Mouse (Mus musculus): ENCODE measurements around the gene Jade3. TPM values are rescaled to one million over a fixed set of nuclear protein-coding genes. Genes with fewer than 3 reads are reported as not detected.

Gene Jade3
- polyA plus RNA-seq, 1 experiment from 2014 or later = 11.7 TPM

GRCm38 (mm10) chrX:20520290-20520939, 94.9 kb downstream of the Jade3 start:
- Histone ChIP-seq H3K9ac (ENCODE audit: low read length) (no peak overlapping the region), H3K4me2 (ENCODE audit: low read depth, low read length, severe bottlenecking) (no peak overlapping the region), H3K27ac (ENCODE audit: low read depth, low read length) (no peak overlapping the region), H3K27me3 (ENCODE audit: control insufficient read depth, insufficient read depth, low read length) (no peaks in the 10 kb centered on the region), H3K9me3 (ENCODE audit: control insufficient read depth, low read length) (no peaks in the 10 kb centered on the region), H3K4me1 (replicated peaks; ENCODE audit: control insufficient read depth, insufficient read depth, low read length) (no peaks in the 10 kb centered on the region), H3K36me3 (ENCODE audit: control insufficient read depth, insufficient read depth, low read length) (no peaks in the 10 kb centered on the region; the same call in 1 of the 2 replicates), H3K4me3 (ENCODE audit: low read depth, low read length) (no peak overlapping the region)
- no peak for ATAC-seq (replicated peaks; ENCODE audit: low FRiP score)
- DNase-seq (ENCODE audit: low spot score) = no peak
- WGBS = 90% methylated on average over 7 of the region's 7 CpGs

GRCm38 (mm10) chrX:20521578-20521977, 96.1 kb downstream of the Jade3 start:
- no peaks in the 10 kb centered on the region for H3K27me3 ChIP-seq (ENCODE audit: control insufficient read depth, insufficient read depth, low read length)
- ATAC-seq (replicated peaks; ENCODE audit: low FRiP score) (no peak), DNase-seq (ENCODE audit: low spot score) (no peak)
- no peak overlapping the region for H3K4me3 ChIP-seq (ENCODE audit: low read depth, low read length)
- no peak overlapping the region for H3K4me2 ChIP-seq (ENCODE audit: low read depth, low read length, severe bottlenecking)
- H3K9me3 ChIP-seq (ENCODE audit: control insufficient read depth, low read length) = no peaks in the 10 kb centered on the region
- H3K4me1 ChIP-seq (replicated peaks; ENCODE audit: control insufficient read depth, insufficient read depth, low read length) = no peaks in the 10 kb centered on the region
- no peak overlapping the region for H3K9ac ChIP-seq (ENCODE audit: low read length)
- H3K36me3 ChIP-seq (ENCODE audit: control insufficient read depth, insufficient read depth, low read length) = no peaks in the 10 kb centered on the region; the same call in 1 of the 2 replicates
- H3K27ac ChIP-seq (ENCODE audit: low read depth, low read length) = no peak overlapping the region

GRCm38 (mm10) chrX:20532621-20533020, 107.1 kb downstream of the Jade3 start:
- DNase-seq (ENCODE audit: low spot score) (no peak), ATAC-seq (replicated peaks; ENCODE audit: low FRiP score) (no peak)
- H3K4me3 ChIP-seq (ENCODE audit: low read depth, low read length) = no peak overlapping the region
- no peak overlapping the region for H3K27ac ChIP-seq (ENCODE audit: low read depth, low read length)
- no peaks in the 10 kb centered on the region for H3K4me1 ChIP-seq (replicated peaks; ENCODE audit: control insufficient read depth, insufficient read depth, low read length)
- WGBS = 54% methylated on average over 1 of the region's 1 CpGs
- no peak overlapping the region for H3K4me2 ChIP-seq (ENCODE audit: low read depth, low read length, severe bottlenecking)
- H3K36me3 ChIP-seq (ENCODE audit: control insufficient read depth, insufficient read depth, low read length) = no peaks in the 10 kb centered on the region
- no peak overlapping the region for H3K9ac ChIP-seq (ENCODE audit: low read length)
- H3K27me3 ChIP-seq (ENCODE audit: control insufficient read depth, insufficient read depth, low read length) = no peaks in the 10 kb centered on the region
- no peaks in the 10 kb centered on the region for H3K9me3 ChIP-seq (ENCODE audit: control insufficient read depth, low read length)

- Histone ChIP-seq H3K27me3 (ENCODE audit: control insufficient read depth, insufficient read depth, low read length) (no peaks in the 10 kb centered on the region), H3K27ac (ENCODE audit: low read depth, low read length) (no peak overlapping the region), H3K4me2 (ENCODE audit: low read depth, low read length, severe bottlenecking) (no peak overlapping the region), H3K9me3 (ENCODE audit: control insufficient read depth, low read length) (no peaks in the 10 kb centered on the region), H3K4me1 (replicated peaks; ENCODE audit: control insufficient read depth, insufficient read depth, low read length) (no peaks in the 10 kb centered on the region), H3K4me3 (ENCODE audit: low read depth, low read length) (no peak overlapping the region), H3K9ac (ENCODE audit: low read length) (no peak overlapping the region), H3K36me3 (ENCODE audit: control insufficient read depth, insufficient read depth, low read length) (no peaks in the 10 kb centered on the region)
- no peak for DNase-seq (ENCODE audit: low spot score)
- ATAC-seq (replicated peaks; ENCODE audit: low FRiP score) = no peak
- WGBS = 90% methylated on average over 3 of the region's 3 CpGs
These were observed 118.4 kb downstream of the Jade3 start for GRCm38 (mm10) chrX:20543867-20544266.

GRCm38 (mm10) chrX:20547609-20548008, 122.1 kb downstream of the Jade3 start:
- Histone ChIP-seq H3K4me1 (replicated peaks; ENCODE audit: control insufficient read depth, insufficient read depth, low read length) (no peaks in the 10 kb centered on the region), H3K27ac (ENCODE audit: low read depth, low read length) (no peak overlapping the region), H3K9me3 (ENCODE audit: control insufficient read depth, low read length) (no peaks in the 10 kb centered on the region), H3K4me3 (ENCODE audit: low read depth, low read length) (no peak overlapping the region), H3K4me2 (ENCODE audit: low read depth, low read length, severe bottlenecking) (no peak overlapping the region; the same call in 1 of the 2 replicates), H3K27me3 (ENCODE audit: control insufficient read depth, insufficient read depth, low read length) (no peaks in the 10 kb centered on the region), H3K36me3 (ENCODE audit: control insufficient read depth, insufficient read depth, low read length) (no peaks in the 10 kb centered on the region), H3K9ac (ENCODE audit: low read length) (no peak overlapping the region)
- 62% methylated on average over 5 of the region's 5 CpGs for WGBS
- DNase-seq (ENCODE audit: low spot score) = no peak
- ATAC-seq (replicated peaks; ENCODE audit: low FRiP score) = no peak

GRCm38 (mm10) chrX:20548011-20548879, 122.8 kb downstream of the Jade3 start:
- peak overlapping the region; percentile 53 for H3K4me2 ChIP-seq (ENCODE audit: low read depth, low read length, severe bottlenecking)
- H3K27me3 ChIP-seq (ENCODE audit: control insufficient read depth, insufficient read depth, low read length) = no peaks in the 10 kb centered on the region
- H3K9me3 ChIP-seq (ENCODE audit: control insufficient read depth, low read length) = no peaks in the 10 kb centered on the region
- H3K9ac ChIP-seq (ENCODE audit: low read length) = peak overlapping the region; percentile 50
- H3K4me3 ChIP-seq (ENCODE audit: low read depth, low read length) = peak overlapping the region; percentile 22
- ATAC-seq (replicated peaks; ENCODE audit: low FRiP score) (no peak), DNase-seq (ENCODE audit: low spot score) (peak; percentile 52)
- H3K36me3 ChIP-seq (ENCODE audit: control insufficient read depth, insufficient read depth, low read length) = no peaks in the 10 kb centered on the region
- H3K4me1 ChIP-seq (replicated peaks; ENCODE audit: control insufficient read depth, insufficient read depth, low read length) = no peaks in the 10 kb centered on the region
- 22% methylated on average over 24 of the region's 24 CpGs for WGBS
- no peak overlapping the region for H3K27ac ChIP-seq (ENCODE audit: low read depth, low read length)

- DNase-seq (ENCODE audit: low spot score) (no peak), ATAC-seq (replicated peaks; ENCODE audit: low FRiP score) (no peak)
- Histone ChIP-seq H3K9me3 (ENCODE audit: control insufficient read depth, low read length) (no peaks in the 10 kb centered on the region), H3K36me3 (ENCODE audit: control insufficient read depth, insufficient read depth, low read length) (no peaks in the 10 kb centered on the region), H3K27me3 (ENCODE audit: control insufficient read depth, insufficient read depth, low read length) (no peaks in the 10 kb centered on the region), H3K4me1 (replicated peaks; ENCODE audit: control insufficient read depth, insufficient read depth, low read length) (no peaks in the 10 kb centered on the region), H3K9ac (ENCODE audit: low read length) (no peak overlapping the region), H3K4me3 (ENCODE audit: low read depth, low read length) (no peak overlapping the region), H3K27ac (ENCODE audit: low read depth, low read length) (no peak overlapping the region), H3K4me2 (ENCODE audit: low read depth, low read length, severe bottlenecking) (no peak overlapping the region)
- 38% methylated on average over 1 of the region's 1 CpGs for WGBS
These were observed 123.5 kb downstream of the Jade3 start for GRCm38 (mm10) chrX:20548880-20549440.

GRCm38 (mm10) chrX:20549532-20549931, 124.0 kb downstream of the Jade3 start, which contains the start of gene Rgn:
TSS of gene Rgn (plus strand) at chrX:20549787.
- Histone ChIP-seq H3K4me1 (replicated peaks; ENCODE audit: control insufficient read depth, insufficient read depth, low read length) (no peaks in the 10 kb centered on the region), H3K4me2 (ENCODE audit: low read depth, low read length, severe bottlenecking) (peak within 1 kb of the TSS; percentile 53; the same call in 1 of the 2 replicates), H3K9ac (ENCODE audit: low read length) (no peak within 1 kb of the TSS), H3K27ac (ENCODE audit: low read depth, low read length) (no peak within 1 kb of the TSS), H3K9me3 (ENCODE audit: control insufficient read depth, low read length) (no peaks in the 10 kb centered on the region), H3K4me3 (ENCODE audit: low read depth, low read length) (no peak within 1 kb of the TSS), H3K36me3 (ENCODE audit: control insufficient read depth, insufficient read depth, low read length) (no peaks in the 10 kb centered on the region), H3K27me3 (ENCODE audit: control insufficient read depth, insufficient read depth, low read length) (no peaks in the 10 kb centered on the region)
- 64% methylated on average over 3 of the region's 3 CpGs for WGBS
- ATAC-seq (replicated peaks; ENCODE audit: low FRiP score) (no peak), DNase-seq (ENCODE audit: low spot score) (no peak)
